Mouse (Mus musculus): ENCODE measurements around the gene Grin2b. TPM values are rescaled to one million over a fixed set of nuclear protein-coding genes. Genes with fewer than 3 reads are reported as not detected.
A peak's percentile ranks its signal among the peaks of the same experiment; 100 is the strongest.

The Grin2b gene
- polyA plus RNA-seq, 1 experiment from 2014 or later = 62.4 TPM

DNA sequence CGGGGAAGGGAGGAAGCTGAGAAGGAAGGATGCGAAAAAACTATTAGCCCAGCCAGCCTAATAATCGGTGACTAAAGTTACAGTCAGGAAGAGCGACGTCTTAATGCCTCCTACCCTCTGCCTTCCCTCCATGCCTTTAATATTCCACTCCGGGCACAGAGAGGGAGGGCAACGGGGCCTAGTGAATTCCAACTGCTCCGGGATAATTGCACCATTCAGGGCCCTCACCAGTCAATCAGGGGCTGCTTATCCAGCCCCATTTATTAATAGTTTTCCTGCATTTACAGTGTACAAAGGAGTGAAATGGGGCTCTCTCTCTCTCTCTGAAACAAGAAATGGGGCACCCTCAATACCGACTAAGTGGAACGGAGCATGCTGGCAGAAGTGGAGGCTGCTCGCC, 11.2 kb downstream of the Grin2b start:
- Histone ChIP-seq H3K27me3 (no peaks in the 10 kb centered on the region), H3K36me3 (no peaks in the 10 kb centered on the region), H3K9me3 (no peaks in the 10 kb centered on the region), H3K4me1 (replicated peaks) (peaks cover 57% of the 10 kb centered on the region), H3K9ac (no peak overlapping the region), H3K4me3 (0 out of 2 replicates have a peak overlapping the region, but pooled peaks have one; percentile 1), H3K27ac (replicated peaks) (no peak overlapping the region), H3K4me2 (peak overlapping the region; percentile 33)
- no peak for ATAC-seq (ENCODE audit: low FRiP score, low read depth)
- 45% methylated on average over 11 of the region's 11 CpGs for WGBS

- Histone ChIP-seq H3K27me3 (no peaks in the 10 kb centered on the region), H3K9ac (no peak overlapping the region), H3K27ac (replicated peaks) (no peak overlapping the region), H3K4me1 (replicated peaks) (peaks cover 29% of the 10 kb centered on the region), H3K4me3 (no peak overlapping the region), H3K36me3 (0 out of 2 replicates have a peak, but pooled peaks cover 2% of the 10 kb centered on the region), H3K4me2 (no peak overlapping the region), H3K9me3 (no peaks in the 10 kb centered on the region)
- no peak for ATAC-seq (ENCODE audit: low FRiP score, low read depth)
- 53% methylated on average over 9 of the region's 9 CpGs for WGBS
These were observed 19.9 kb downstream of the Grin2b start for GRCm38 (mm10) chr6:136153444-136153843.

- no peaks in the 10 kb centered on the region for H3K9me3 ChIP-seq
- H3K4me1 ChIP-seq (replicated peaks) = peaks cover 33% of the 10 kb centered on the region
- H3K4me3 ChIP-seq = no peak overlapping the region
- H3K27me3 ChIP-seq = no peaks in the 10 kb centered on the region
- WGBS = 19% methylated on average over 5 of the region's 6 CpGs
- 0 out of 2 replicates have a peak, but pooled peaks cover 2% of the 10 kb centered on the region for H3K36me3 ChIP-seq
- H3K27ac ChIP-seq (replicated peaks) = peak overlapping the region; percentile 29
- no peak overlapping the region for H3K4me2 ChIP-seq
- ATAC-seq (ENCODE audit: low FRiP score, low read depth) = 0 out of 2 replicates have a peak, but pooled peaks have one; percentile 68
- H3K9ac ChIP-seq = no peak overlapping the region
These were observed 23.2 kb downstream of the Grin2b start for GRCm38 (mm10) chr6:136150064-136150463.

GRCm38 (mm10) chr6:136139967-136140366, 33.3 kb downstream of the Grin2b start:
- Histone ChIP-seq H3K4me1 (replicated peaks) (no peaks in the 10 kb centered on the region), H3K4me2 (no peak overlapping the region), H3K36me3 (no peaks in the 10 kb centered on the region), H3K9me3 (no peaks in the 10 kb centered on the region), H3K27ac (replicated peaks) (no peak overlapping the region), H3K4me3 (no peak overlapping the region), H3K9ac (no peak overlapping the region), H3K27me3 (no peaks in the 10 kb centered on the region)
- WGBS = 94% methylated on average over 6 of the region's 6 CpGs
- no peak for ATAC-seq (ENCODE audit: low FRiP score, low read depth)

GRCm38 (mm10) chr6:136130456-136130855, 42.9 kb downstream of the Grin2b start:
- Histone ChIP-seq H3K36me3 (no peaks in the 10 kb centered on the region), H3K27ac (replicated peaks) (no peak overlapping the region), H3K4me3 (no peak overlapping the region), H3K4me1 (replicated peaks) (0 out of 2 replicates have a peak, but pooled peaks cover 5% of the 10 kb centered on the region), H3K27me3 (no peaks in the 10 kb centered on the region), H3K9me3 (no peaks in the 10 kb centered on the region), H3K4me2 (no peak overlapping the region), H3K9ac (no peak overlapping the region)
- 34% methylated on average over 10 of the region's 10 CpGs for WGBS
- ATAC-seq (ENCODE audit: low FRiP score, low read depth) = no peak

DNA sequence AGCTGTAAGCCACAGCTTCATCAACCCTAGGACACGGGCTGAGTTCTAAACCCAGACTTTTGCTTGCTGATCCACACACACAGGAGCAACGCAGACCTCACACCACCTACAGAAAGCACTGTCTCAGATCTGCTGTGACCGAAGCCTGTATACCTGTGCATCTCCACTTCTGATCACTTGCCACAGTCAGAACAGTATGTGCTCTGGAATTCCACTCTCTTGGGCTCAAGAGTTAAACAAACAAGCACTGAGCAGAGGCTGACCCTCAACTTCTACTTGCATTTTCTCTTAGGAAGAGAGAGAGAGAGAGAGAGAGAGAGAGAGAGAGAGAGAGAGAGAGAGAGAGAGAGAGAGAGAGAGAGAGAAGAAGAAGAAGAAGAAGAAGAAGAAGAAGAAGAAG, 50.7 kb downstream of the Grin2b start:
- 87% methylated on average over 3 of the region's 3 CpGs for WGBS
- no peaks in the 10 kb centered on the region for H3K36me3 ChIP-seq
- no peak overlapping the region for H3K4me2 ChIP-seq
- H3K9me3 ChIP-seq = no peaks in the 10 kb centered on the region
- no peak overlapping the region for H3K4me3 ChIP-seq
- no peak overlapping the region for H3K27ac ChIP-seq (replicated peaks)
- no peak overlapping the region for H3K9ac ChIP-seq
- peaks cover 8% of the 10 kb centered on the region; the same call in 1 of the 2 replicates for H3K4me1 ChIP-seq (replicated peaks)
- ATAC-seq (ENCODE audit: low FRiP score, low read depth) = no peak
- no peaks in the 10 kb centered on the region for H3K27me3 ChIP-seq

DNA sequence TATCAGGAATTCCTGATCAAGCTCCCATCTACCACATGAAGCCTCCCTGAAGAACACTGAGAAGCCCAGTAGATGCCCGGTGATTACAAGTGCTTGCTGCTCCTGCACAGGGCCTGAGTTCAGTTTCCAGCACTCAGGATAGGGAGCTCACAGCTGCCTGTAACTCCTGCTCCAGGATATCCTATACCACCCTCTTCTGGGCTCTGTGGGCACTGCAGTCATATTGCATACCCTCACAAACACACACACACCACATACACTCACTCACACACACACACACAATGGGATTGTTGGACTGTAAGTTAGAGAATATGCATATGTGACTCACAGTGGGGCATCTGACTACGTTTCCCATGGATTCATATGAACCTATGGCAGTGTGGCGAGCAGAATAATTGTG, 55.9 kb downstream of the Grin2b start:
- no peak for ATAC-seq (ENCODE audit: low FRiP score, low read depth)
- Histone ChIP-seq H3K9ac (no peak overlapping the region), H3K4me1 (replicated peaks) (peaks cover 19% of the 10 kb centered on the region), H3K36me3 (no peaks in the 10 kb centered on the region), H3K27me3 (no peaks in the 10 kb centered on the region), H3K27ac (replicated peaks) (no peak overlapping the region), H3K9me3 (no peaks in the 10 kb centered on the region), H3K4me3 (no peak overlapping the region), H3K4me2 (no peak overlapping the region)
- WGBS = 92% methylated on average over 3 of the region's 3 CpGs

DNA sequence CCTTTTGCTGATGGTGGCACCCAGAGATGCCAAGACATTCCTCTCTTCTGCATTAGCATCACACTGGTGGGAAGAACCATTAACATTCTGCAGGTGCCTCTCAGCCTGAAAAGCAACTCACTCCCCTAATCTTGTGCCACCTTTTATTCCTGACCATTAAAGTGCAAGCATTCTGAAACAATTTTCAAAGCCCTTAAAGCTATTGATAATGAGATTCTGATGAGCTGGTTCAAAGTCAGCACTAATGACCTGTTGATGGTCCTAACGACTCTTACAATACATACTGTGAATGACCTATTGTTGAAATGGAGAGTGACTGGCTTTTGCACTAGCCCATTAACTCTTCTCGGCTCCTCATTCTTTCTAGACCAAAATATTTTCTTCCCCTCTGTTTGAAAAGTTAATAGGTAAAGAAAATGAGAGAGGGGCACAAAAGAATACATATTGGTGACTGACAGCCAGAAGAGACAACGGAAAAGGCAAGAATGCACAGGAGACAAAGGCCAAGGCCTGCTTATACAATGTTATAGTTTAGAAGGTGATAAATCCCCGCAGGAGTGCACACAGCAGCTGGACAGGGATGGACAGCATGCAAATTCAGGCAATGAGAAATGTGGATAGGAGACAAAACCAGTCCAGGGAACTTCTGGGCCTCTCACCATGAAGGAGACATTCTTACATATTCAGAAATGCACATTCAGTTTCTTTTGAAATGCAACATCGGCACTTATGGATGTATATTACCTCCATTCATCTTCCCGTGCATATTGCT, 59.5 kb downstream of the Grin2b start:
- H3K4me1 ChIP-seq (replicated peaks) = peaks cover 21% of the 10 kb centered on the region
- no peaks in the 10 kb centered on the region for H3K27me3 ChIP-seq
- no peak overlapping the region for H3K9ac ChIP-seq
- H3K9me3 ChIP-seq = no peaks in the 10 kb centered on the region
- H3K27ac ChIP-seq (replicated peaks) = no peak overlapping the region
- no peaks in the 10 kb centered on the region for H3K36me3 ChIP-seq
- H3K4me2 ChIP-seq = no peak overlapping the region
- ATAC-seq (ENCODE audit: low FRiP score, low read depth) = no peak
- WGBS = 37% methylated on average over 6 of the region's 6 CpGs
- no peak overlapping the region for H3K4me3 ChIP-seq

DNA sequence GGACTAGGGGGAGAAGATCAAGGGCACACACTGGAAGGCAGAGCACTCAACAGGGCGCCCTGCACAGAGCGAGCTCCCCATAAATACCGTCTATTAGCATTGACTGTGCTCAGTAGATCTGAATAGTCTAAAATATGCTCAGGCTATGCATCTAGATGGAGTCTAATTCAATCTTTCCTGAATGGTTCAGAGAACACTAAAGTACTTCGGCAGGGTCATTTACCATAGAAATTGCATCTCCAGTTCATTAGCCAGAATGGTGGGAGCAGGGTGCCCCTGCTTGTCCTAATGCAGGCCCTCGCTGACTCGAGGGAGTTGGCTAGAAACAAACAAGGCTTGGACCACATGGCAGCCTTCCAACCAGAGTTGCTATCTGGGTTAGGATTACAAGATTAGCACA, 64.1 kb downstream of the Grin2b start:
- peak; percentile 54; the same call in 1 of the 2 replicates for ATAC-seq (ENCODE audit: low FRiP score, low read depth)
- Histone ChIP-seq H3K4me1 (replicated peaks) (peaks cover 21% of the 10 kb centered on the region), H3K27me3 (no peaks in the 10 kb centered on the region), H3K36me3 (no peaks in the 10 kb centered on the region), H3K9me3 (no peaks in the 10 kb centered on the region), H3K4me2 (no peak overlapping the region), H3K4me3 (no peak overlapping the region), H3K27ac (replicated peaks) (peak overlapping the region; percentile 34; the same call in 1 of the 2 replicates), H3K9ac (no peak overlapping the region)
- whole genome bisulfite sequencing = 46% methylated on average over 6 of the region's 6 CpGs

GRCm38 (mm10) chr6:136108466-136108865, 64.8 kb downstream of the Grin2b start:
- H3K9ac ChIP-seq = no peak overlapping the region
- H3K9me3 ChIP-seq = no peaks in the 10 kb centered on the region
- no peak overlapping the region for H3K27ac ChIP-seq (replicated peaks)
- no peak overlapping the region for H3K4me3 ChIP-seq
- 57% methylated on average over 3 of the region's 3 CpGs for WGBS
- peaks cover 16% of the 10 kb centered on the region for H3K4me1 ChIP-seq (replicated peaks)
- no peaks in the 10 kb centered on the region for H3K27me3 ChIP-seq
- H3K36me3 ChIP-seq = no peaks in the 10 kb centered on the region
- no peak for ATAC-seq (ENCODE audit: low FRiP score, low read depth)
- no peak overlapping the region for H3K4me2 ChIP-seq

- no peak for ATAC-seq (ENCODE audit: low FRiP score, low read depth)
- H3K4me1 ChIP-seq (replicated peaks) = peaks cover 14% of the 10 kb centered on the region
- WGBS = 76% methylated on average over 2 of the region's 2 CpGs
- no peaks in the 10 kb centered on the region for H3K27me3 ChIP-seq
- no peak overlapping the region for H3K4me3 ChIP-seq
- no peak overlapping the region for H3K9ac ChIP-seq
- no peak overlapping the region for H3K4me2 ChIP-seq
- no peaks in the 10 kb centered on the region for H3K9me3 ChIP-seq
- H3K36me3 ChIP-seq = no peaks in the 10 kb centered on the region
- H3K27ac ChIP-seq (replicated peaks) = no peak overlapping the region
These were observed 68.1 kb downstream of the Grin2b start for GRCm38 (mm10) chr6:136105221-136105620.

- Histone ChIP-seq H3K27me3 (no peaks in the 10 kb centered on the region), H3K4me1 (replicated peaks) (no peaks in the 10 kb centered on the region), H3K9ac (no peak overlapping the region), H3K9me3 (no peaks in the 10 kb centered on the region), H3K36me3 (no peaks in the 10 kb centered on the region), H3K4me2 (no peak overlapping the region), H3K27ac (replicated peaks) (no peak overlapping the region), H3K4me3 (no peak overlapping the region)
- no peak for ATAC-seq (ENCODE audit: low FRiP score, low read depth)
- 87% methylated on average over 5 of the region's 5 CpGs for WGBS
These were observed 73.1 kb downstream of the Grin2b start for GRCm38 (mm10) chr6:136100241-136100640.
